ENCODE assay signal across 9 mouse cellular contexts in the genomic region with DNA sequence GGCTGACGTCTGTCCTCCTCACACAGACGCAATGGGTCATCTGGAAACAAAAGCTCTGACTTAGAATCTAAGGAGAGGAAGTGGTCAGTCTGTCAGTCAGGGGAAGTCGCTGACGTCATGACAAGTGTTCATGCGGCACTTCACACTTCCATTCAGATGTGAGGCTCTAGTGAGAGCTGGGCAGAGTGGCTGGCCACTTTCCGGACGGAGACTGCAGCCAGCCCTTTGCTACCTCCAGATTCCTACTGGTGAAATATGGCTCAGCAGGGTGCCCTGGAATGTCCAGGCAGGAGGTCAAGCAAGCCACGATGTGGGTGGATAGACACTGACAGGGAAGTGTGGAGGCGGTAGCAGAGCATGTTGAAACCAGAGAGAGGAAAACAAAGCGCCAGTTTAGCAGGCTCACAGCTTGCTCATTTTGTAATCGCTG.
DNase-seq lines count a peak whose midpoint lies in the region; ATAC-seq and TF ChIP-seq lines count a peak whose summit lies in the region.
"Had no signal": no experiment of that assay in that cellular context is flagged by ENCODE, and none has a peak within 500 bp of the region (broad histone marks: within the 10 kb centered on the region; RNA-seq: fewer than 3 reads in every experiment).

No protein-coding gene starts in this region.

- no peaks in the 10 kb centered on the region for H3K9me3 ChIP-seq in liver, embryonic 12.5 days (replicated peaks)
- H3K9me3 ChIP-seq in hindbrain, embryonic 12.5 days (replicated peaks): no peaks in the 10 kb centered on the region
- H3K9me3 ChIP-seq: hindbrain, embryonic 15.5 days had no signal

- no peaks in the 10 kb centered on the region for H3K27me3 ChIP-seq in liver, embryonic 12.5 days (replicated peaks)
- no peaks in the 10 kb centered on the region for H3K27me3 ChIP-seq in hindbrain, embryonic 12.5 days
- H3K27me3 ChIP-seq: hindbrain, embryonic 15.5 days had no signal

- DNase-seq in liver: peak; percentile 19
- peak; percentile 60 to 65 for DNase-seq in kidney, postnatal 36 days
- peak; percentile 85 to 94 for DNase-seq in natural killer cell, adult 2 months (ENCODE audit: low spot score in 2 of 2)
- no peak for DNase-seq in thymus, postnatal 14 days
- DNase-seq in layer of hippocampus, adult 18-20 months (ENCODE audit: low spot score in 2 of 2): no peak

- no peak for TF ChIP-seq POLR2A in embryonic fibroblast, embryonic 13.5 days (IDR thresholded peaks at IDR 0.05; ENCODE audit: low read depth, low read length)

- 36% methylated on average over 11 of the region's 11 CpGs for WGBS in liver, embryonic 12.5 days (ENCODE audit: insufficient replicate concordance)
- 58% methylated on average over 11 of the region's 11 CpGs for WGBS in hindbrain, embryonic 12.5 days

- no peak overlapping the region for H3K27ac ChIP-seq in liver, embryonic 12.5 days
- peak overlapping the region; percentile 58 for H3K27ac ChIP-seq in embryonic fibroblast, embryonic 13.5 days (ENCODE audit: insufficient read depth, low read length)
- H3K27ac ChIP-seq in hindbrain, embryonic 12.5 days: no peak overlapping the region
- H3K27ac ChIP-seq: hindbrain, embryonic 15.5 days had no signal

- no peaks in the 10 kb centered on the region for H3K36me3 ChIP-seq in liver, embryonic 12.5 days
- no peaks in the 10 kb centered on the region for H3K36me3 ChIP-seq in hindbrain, embryonic 12.5 days
- H3K36me3 ChIP-seq: hindbrain, embryonic 15.5 days had no signal

- H3K9ac ChIP-seq in liver, embryonic 12.5 days: no peak overlapping the region
- H3K9ac ChIP-seq in hindbrain, embryonic 12.5 days: no peak overlapping the region
- H3K9ac ChIP-seq: hindbrain, embryonic 15.5 days had no signal

- peaks cover 60% of the 10 kb centered on the region for H3K4me1 ChIP-seq in liver, embryonic 12.5 days
- peaks cover 30% of the 10 kb centered on the region for H3K4me1 ChIP-seq in embryonic fibroblast, embryonic 13.5 days (ENCODE audit: control insufficient read depth, insufficient read depth, low read length)
- peaks cover 30% of the 10 kb centered on the region for H3K4me1 ChIP-seq in hindbrain, embryonic 12.5 days

- no peak overlapping the region for H3K4me2 ChIP-seq in liver, embryonic 12.5 days
- H3K4me2 ChIP-seq in hindbrain, embryonic 12.5 days (replicated peaks): no peak overlapping the region
- H3K4me2 ChIP-seq: hindbrain, embryonic 15.5 days had no signal

- no peak for ATAC-seq in liver, embryonic 12.5 days
- no peak for ATAC-seq in hindbrain, embryonic 12.5 days (ENCODE audit: low FRiP score)

- no peak overlapping the region for H3K4me3 ChIP-seq in liver, embryonic 12.5 days
- no peak overlapping the region for H3K4me3 ChIP-seq in embryonic fibroblast, embryonic 13.5 days (ENCODE audit: insufficient read depth, low read length)
- H3K4me3 ChIP-seq in hindbrain, embryonic 12.5 days: no peak overlapping the region
- H3K4me3 ChIP-seq: hindbrain, embryonic 15.5 days had no signal

- TF ChIP-seq CTCF in embryonic fibroblast, embryonic 13.5 days (IDR thresholded peaks at IDR 0.05; ENCODE audit: borderline replicate concordance, insufficient read depth, low read length): no peak

Comparison
In these comparisons a context has a peak if more than half of its experiments do, and no peak if none do; other contexts are left out.
1. DNase-seq: peak in liver (single experiment), kidney, postnatal 36 days (2 of 2) and natural killer cell, adult 2 months (2 of 2); none in thymus, postnatal 14 days (single experiment) and layer of hippocampus, adult 18-20 months (0 of 2).